Mouse (Mus musculus): ENCODE measurements around the gene Rab8a.
"Not testable (repeated sequence)": the region's sequence is repeated elsewhere in the genome, so short reads cannot be mapped to it uniquely, and the experiment has no call there.

DNA sequence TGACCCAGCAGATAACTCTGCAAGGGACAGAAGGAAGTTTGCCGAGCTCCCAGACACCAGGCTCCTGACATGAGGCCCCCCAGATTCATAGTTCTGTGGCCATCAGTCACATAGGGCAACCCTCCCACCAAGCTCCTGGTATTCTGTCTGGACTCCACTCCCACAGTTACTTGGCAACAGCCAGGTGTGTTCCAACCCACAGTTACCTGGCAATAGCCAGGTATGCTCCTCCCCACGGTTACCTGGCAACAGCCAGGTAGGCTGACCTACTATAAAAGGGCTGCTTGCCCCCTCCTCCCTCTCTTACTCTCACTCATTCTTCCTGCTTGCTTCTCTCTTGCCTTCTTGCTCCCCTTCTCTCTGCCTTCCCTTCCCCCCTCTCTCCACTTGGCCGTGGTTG is 39.5 kb upstream of the Rab8a start:
- TF ChIP-seq GATA1, TAL1 (IDR thresholded peaks at IDR 0.05; ENCODE audit: low read length): not testable (repeated sequence)

Data from erythroblast, embryonic 14.5 days (primary cell).